Mouse (Mus musculus) limb, embryonic 11.5 days (tissue): ENCODE results near the gene Gjd3. TPM values are rescaled to one million over a fixed set of nuclear protein-coding genes. Genes with fewer than 3 reads are reported as not detected.
"Not testable (repeated sequence)": the region's sequence is repeated elsewhere in the genome, so short reads cannot be mapped to it uniquely, and the experiment has no call there.

Experiments used
- ATAC-seq: fragments of 200-750 bp; cut with Nextera tagmentation; 2 replicates; pipeline ENCODE4 v1.8.0; 2017; ENCODE audit warnings: low read depth; ENCODE audit not compliant: insufficient number of reproducible peaks, low FRiP score, low TSS enrichment
- DNase-seq: peaks from one replicate; pipeline ENCODE4 v3.0.0-alpha.2; 2015; ENCODE audit warnings: low spot score
- H3K27ac ChIP-seq: fragments of 300-500 bp; sonication (generic); replicated peaks from 2 replicates; pipeline ENCODE4 v1.5.1; 2014; ENCODE audit warnings: low read depth, mild to moderate bottlenecking, low read length
- H3K27me3 ChIP-seq: fragments of 300-500 bp; sonication (generic); 2 replicates; pipeline ENCODE4 v1.6.1; 2014; ENCODE audit warnings: mild to moderate bottlenecking, low read length, mixed read lengths; ENCODE audit not compliant: control insufficient read depth, insufficient read depth
- H3K36me3 ChIP-seq: fragments of 300-500 bp; sonication (generic); 2 replicates; pipeline ENCODE4 v1.6.1; 2014; ENCODE audit warnings: mild to moderate bottlenecking, low read length, moderate library complexity, mixed read lengths; ENCODE audit not compliant: control insufficient read depth, insufficient read depth
- H3K4me1 ChIP-seq: fragments of 300-500 bp; sonication (generic); 2 replicates; pipeline ENCODE4 v1.6.1; 2014; ENCODE audit warnings: low read length, mixed read lengths; ENCODE audit not compliant: control insufficient read depth, insufficient read depth
- H3K4me2 ChIP-seq: fragments of 300-500 bp; sonication (generic); 2 replicates; pipeline ENCODE4 v1.6.1; 2014; ENCODE audit warnings: low read depth, mild to moderate bottlenecking, moderate library complexity; ENCODE audit not compliant: severe bottlenecking
- H3K4me3 ChIP-seq: fragments of 300-500 bp; sonication (generic); 2 replicates; pipeline ENCODE4 v1.5.1; 2014; ENCODE audit warnings: low read depth, low read length
- H3K9ac ChIP-seq: fragments of 300-500 bp; sonication (generic); 2 replicates; pipeline ENCODE4 v1.6.1; 2014; ENCODE audit warnings: mild to moderate bottlenecking, low read length
- H3K9me3 ChIP-seq: fragments of 300-500 bp; sonication (generic); 2 replicates; pipeline ENCODE4 v1.6.1; 2016; ENCODE audit warnings: low read length; ENCODE audit not compliant: control insufficient read depth
- WGBS: fragments of 180-500 bp; shearing (Covaris S2); extraction: QIAGEN DNeasy Blood & Tissue Kit; methylation state at CpG from one replicate; pipeline ENCODE4 v1.1.7; 2014; 5-methylcytosine and 5-hydroxymethylcytosine counted together
- polyA plus RNA-seq: library from polyadenylated mRNA; unstranded; fragments of >200 nt; fragmentation: Nextera tagmentation; extraction: Ambion mirVana; gene quantifications from 2 replicates; pipeline ENCODE4 v1.2.1, GENCODE M21; 2014

Gene Gjd3
- polyA plus RNA-seq, 1 experiment from 2014 or later = not detected

DNA sequence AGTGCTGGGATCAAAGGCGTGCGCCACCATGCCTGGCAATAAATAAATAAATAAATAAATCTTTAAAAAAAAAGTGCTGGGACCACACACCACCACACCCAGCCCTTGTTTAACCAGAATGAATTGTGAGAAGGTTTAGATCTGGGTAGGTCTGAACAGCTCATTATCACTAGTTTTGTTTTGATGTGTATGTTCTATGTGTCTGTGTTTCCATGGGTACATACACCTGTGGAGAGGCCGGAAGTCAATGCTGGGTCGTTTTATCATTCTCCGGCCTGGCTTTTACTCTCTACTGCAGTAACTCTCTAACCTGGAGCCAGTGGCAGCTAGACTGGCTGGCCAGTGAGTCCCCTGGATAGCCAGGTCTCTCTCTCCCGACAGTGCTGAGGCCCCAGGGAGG lies 8.1 kb upstream of the Gjd3 start:
- Histone ChIP-seq H3K4me1 (no peaks in the 10 kb centered on the region), H3K4me3 (no peak overlapping the region), H3K36me3 (peaks cover 30% of the 10 kb centered on the region), H3K9me3 (no peaks in the 10 kb centered on the region), H3K27ac (no peak overlapping the region), H3K9ac (no peak overlapping the region), H3K27me3 (no peaks in the 10 kb centered on the region), H3K4me2 (no peak overlapping the region)
- ATAC-seq (no peak), DNase-seq (no peak)
- WGBS = 84% methylated on average over 6 of the region's 6 CpGs

DNA sequence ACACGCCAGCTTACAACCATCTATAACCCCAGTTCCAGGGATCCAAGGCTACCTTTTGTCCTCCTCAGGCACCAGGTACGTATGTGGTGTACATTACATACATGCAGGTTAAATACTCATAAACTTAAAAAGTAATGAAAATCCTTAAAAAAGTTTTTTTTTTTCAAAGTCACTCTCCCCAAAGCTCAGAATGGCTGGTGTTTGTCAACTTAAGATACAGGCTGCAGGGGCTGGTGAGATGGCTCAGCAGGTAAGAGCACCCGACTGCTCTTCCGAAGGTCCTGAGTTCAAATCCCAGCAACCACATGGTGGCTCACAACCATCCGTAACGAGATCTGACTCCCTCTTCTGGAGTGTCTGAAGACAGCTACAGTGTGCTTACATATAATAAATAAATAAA lies 5.4 kb upstream of the Gjd3 start:
- DNase-seq, H3K27ac ChIP-seq, H3K27me3 ChIP-seq, H3K36me3 ChIP-seq, H3K4me3 ChIP-seq, ATAC-seq, H3K9ac ChIP-seq, H3K9me3 ChIP-seq, H3K4me2 ChIP-seq, H3K4me1 ChIP-seq: not testable (repeated sequence)
- 94% methylated on average over 5 of the region's 6 CpGs for WGBS

DNA sequence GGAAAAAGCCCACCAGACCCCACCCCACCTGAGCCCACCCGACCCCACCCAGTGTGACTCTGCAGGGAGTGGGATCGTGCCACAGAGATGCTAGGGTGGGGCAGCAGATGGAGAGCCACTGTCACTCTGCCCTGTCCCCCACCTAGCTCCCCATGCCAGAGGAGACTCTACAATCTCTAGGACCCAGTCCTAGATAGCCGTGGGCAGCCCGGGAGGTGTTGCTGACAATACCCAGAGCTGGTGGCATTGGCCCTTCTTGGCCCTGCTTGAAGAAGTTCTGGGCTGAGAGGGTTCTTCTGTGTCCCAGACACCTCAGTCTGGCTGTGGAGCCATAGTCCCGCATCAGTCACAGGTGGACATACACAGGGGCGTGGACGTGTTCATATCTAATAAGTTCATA lies 2.7 kb upstream of the Gjd3 start:
- ATAC-seq (no peak), DNase-seq (no peak)
- Histone ChIP-seq H3K4me2 (no peak overlapping the region), H3K4me3 (no peak overlapping the region), H3K27ac (no peak overlapping the region), H3K9me3 (no peaks in the 10 kb centered on the region), H3K4me1 (peaks cover 11% of the 10 kb centered on the region), H3K36me3 (no peaks in the 10 kb centered on the region; the same call in 1 of the 2 replicates), H3K27me3 (peaks cover 20% of the 10 kb centered on the region), H3K9ac (no peak overlapping the region)
- WGBS = 90% methylated on average over 7 of the region's 7 CpGs

DNA sequence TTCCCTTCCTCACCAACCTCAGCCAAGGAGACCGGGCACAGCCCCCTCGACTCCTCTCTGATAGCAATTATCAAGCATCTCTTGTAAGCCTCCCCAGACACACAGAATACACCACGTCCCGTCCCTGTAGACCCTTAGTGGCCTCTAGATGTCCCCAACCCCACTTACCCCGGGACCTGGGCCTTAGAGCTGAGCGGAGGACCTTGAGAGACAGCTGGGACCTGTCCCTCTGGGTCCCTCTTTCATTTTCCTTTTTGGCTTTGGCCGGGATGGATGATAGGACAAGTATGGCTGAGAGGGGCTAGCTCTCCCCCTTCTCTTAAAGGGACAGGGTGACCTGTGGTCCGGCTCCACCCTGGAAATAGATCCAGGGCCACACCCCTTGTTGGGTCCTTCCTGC lies 735 bp upstream of the Gjd3 start:
- WGBS = 48% methylated on average over 8 of the region's 8 CpGs
- DNase-seq (no peak), ATAC-seq (no peak)
- H3K4me3 ChIP-seq = no peak overlapping the region
- H3K9ac ChIP-seq = no peak overlapping the region
- no peak overlapping the region for H3K27ac ChIP-seq
- H3K36me3 ChIP-seq = no peaks in the 10 kb centered on the region
- H3K4me2 ChIP-seq = no peak overlapping the region
- H3K9me3 ChIP-seq = no peaks in the 10 kb centered on the region
- peaks cover 20% of the 10 kb centered on the region for H3K27me3 ChIP-seq
- peaks cover 11% of the 10 kb centered on the region for H3K4me1 ChIP-seq

DNA sequence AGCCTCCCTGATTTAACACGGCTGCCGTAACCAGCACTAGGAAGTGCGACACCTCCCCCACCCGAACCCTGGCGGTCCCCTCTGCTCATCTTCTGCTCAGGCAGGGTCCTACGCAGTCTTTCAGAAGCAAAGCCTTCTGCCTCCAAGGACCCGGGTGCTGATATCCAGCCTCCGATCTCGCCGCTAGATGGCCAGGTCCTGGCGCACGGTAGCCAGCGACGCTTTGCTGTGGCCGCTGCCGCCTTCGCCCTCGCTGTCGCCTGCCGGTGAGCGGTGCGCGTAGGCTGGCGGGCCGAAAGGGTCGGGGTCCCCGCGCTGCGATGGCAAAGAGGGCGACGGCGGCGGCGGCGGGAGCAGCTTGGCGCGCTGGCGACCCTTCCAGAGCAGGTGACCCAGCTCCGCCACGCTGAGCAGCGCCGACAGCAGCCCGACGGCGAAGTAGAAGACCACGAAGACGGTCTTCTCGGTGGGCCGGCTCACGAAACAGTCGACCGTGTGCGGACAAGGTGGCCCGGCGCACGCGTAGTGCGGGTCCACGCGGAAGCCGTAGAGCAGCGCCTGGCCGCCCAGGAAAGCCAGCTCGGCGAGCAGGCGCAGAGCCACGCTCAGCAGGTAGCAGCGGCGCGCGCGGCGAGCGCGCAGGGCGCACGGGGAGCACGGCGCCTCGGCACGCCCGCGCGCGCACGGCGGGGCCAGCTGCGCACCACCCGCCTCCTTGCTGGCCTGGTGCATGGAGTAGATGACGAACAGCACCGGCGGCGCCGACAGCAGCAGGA lies 631 bp downstream of the Gjd3 start:
- DNase-seq (peak; percentile 85), ATAC-seq (peak; percentile 31; the same call in 1 of the 2 replicates)
- peak overlapping the region; percentile 70 for H3K9ac ChIP-seq
- peaks cover 11% of the 10 kb centered on the region for H3K4me1 ChIP-seq
- peak overlapping the region; percentile 97 for H3K4me2 ChIP-seq
- peaks cover 20% of the 10 kb centered on the region for H3K27me3 ChIP-seq
- under 1% methylated on average over 94 of the region's 94 CpGs for WGBS
- peak overlapping the region; percentile 53 for H3K4me3 ChIP-seq
- H3K9me3 ChIP-seq = no peaks in the 10 kb centered on the region
- H3K27ac ChIP-seq = no peak overlapping the region
- no peaks in the 10 kb centered on the region for H3K36me3 ChIP-seq

DNA sequence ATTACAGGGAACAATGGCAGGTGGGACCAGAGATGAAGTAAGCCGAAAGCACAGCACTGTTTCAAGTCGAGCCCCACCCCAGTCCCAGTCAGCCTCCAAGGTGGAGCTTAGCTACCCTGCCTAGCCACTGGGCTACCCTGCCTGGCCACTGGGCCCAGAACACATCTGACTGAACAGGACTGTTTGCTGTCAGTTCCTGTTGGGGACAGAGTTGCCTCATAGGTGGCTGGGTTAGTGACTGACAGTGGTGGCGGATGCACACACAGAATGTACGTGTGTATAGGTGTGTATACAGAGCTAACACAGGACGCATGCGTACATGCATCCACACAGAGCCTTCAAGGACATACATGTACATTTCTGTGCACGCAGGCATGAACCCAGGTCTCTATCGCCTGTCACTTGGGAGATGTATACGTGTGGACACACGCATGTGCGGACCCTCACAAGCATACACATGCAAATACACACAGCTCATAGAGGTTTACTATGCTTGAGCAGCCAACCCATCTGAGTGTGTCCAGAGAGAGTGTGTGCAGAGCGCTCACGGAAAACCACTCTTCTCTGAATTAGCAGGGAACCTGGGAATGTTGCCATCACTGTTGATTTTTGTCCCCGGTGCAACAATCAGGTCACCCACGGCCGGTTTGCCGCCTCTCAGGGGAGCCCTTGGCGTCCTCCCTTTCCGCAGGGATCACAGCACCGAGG lies 1.4 kb downstream of the Gjd3 start:
- H3K4me1 ChIP-seq = peaks cover 11% of the 10 kb centered on the region
- WGBS = 38% methylated on average over 20 of the region's 20 CpGs
- ATAC-seq (no peak), DNase-seq (no peak)
- H3K9me3 ChIP-seq = no peaks in the 10 kb centered on the region
- peak overlapping the region; percentile 97 for H3K4me2 ChIP-seq
- peak overlapping the region; percentile 53 for H3K4me3 ChIP-seq
- no peaks in the 10 kb centered on the region for H3K36me3 ChIP-seq
- H3K27ac ChIP-seq = no peak overlapping the region
- H3K9ac ChIP-seq = peak overlapping the region; percentile 70
- H3K27me3 ChIP-seq = peaks cover 20% of the 10 kb centered on the region

DNA sequence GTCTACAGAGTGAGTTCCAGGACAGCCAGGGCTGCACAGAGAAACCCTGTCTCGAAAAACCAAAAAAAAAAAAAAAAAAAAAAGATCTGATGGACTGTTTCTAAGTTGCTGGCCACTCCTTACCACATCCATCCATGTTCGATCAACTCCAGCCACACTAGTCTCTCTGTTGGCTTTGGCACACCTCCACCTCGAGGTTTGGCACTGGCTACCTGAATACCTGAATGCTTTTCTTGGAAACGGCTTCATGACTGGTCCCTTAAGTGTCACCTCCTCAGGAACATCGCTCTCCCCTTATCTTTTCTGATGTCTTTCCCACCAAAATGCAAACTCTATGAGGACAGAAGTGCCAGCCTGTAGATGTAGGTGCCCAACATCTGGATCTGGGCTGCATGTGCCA lies 3.5 kb downstream of the Gjd3 start:
- WGBS = 90% methylated on average over 4 of the region's 5 CpGs
- DNase-seq (no peak), ATAC-seq (no peak)
- Histone ChIP-seq H3K9ac (no peak overlapping the region), H3K27me3 (peaks cover 20% of the 10 kb centered on the region), H3K4me3 (no peak overlapping the region), H3K4me2 (no peak overlapping the region), H3K4me1 (peaks cover 11% of the 10 kb centered on the region), H3K27ac (no peak overlapping the region), H3K36me3 (no peaks in the 10 kb centered on the region), H3K9me3 (no peaks in the 10 kb centered on the region)

DNA sequence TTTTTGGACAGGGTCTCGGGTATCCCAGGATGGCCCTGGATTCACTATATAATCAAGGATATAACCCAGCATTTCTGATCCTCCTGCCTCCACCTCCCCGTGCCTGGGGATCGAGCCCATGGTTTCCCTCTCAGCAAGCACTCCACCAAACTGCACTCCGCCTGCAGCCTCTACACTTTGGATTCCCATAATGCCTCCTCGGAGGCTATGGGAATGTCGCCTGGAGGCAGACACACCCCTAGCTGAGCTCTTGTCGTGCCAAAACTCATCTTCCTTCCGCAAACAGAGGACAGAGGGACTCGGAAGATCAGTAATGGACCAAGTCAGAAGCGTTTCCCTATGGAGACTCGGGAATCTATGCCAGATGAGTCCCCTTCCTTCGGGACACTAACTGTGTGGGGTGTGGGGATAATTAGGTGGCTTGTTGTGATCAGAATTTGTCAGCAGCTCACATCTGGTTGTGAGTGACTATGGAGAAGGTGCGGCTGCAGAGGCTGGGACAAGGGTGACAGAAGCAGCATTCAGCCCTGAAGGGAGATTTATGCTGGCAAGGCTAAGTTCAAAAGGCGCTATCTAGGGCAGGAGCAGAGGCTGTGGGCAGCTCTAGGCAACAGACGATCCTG lies 4.2 kb downstream of the Gjd3 start:
- Histone ChIP-seq H3K27ac (no peak overlapping the region), H3K4me3 (no peak overlapping the region), H3K4me2 (no peak overlapping the region), H3K36me3 (peaks cover under 1% of the 10 kb centered on the region; the same call in 1 of the 2 replicates), H3K9ac (no peak overlapping the region), H3K4me1 (peaks cover 11% of the 10 kb centered on the region), H3K27me3 (peaks cover 17% of the 10 kb centered on the region), H3K9me3 (no peaks in the 10 kb centered on the region)
- no peak for ATAC-seq
- DNase-seq = no peak
- WGBS = 40% methylated on average over 15 of the region's 15 CpGs
